Mouse (Mus musculus) mature B cell (primary cell): ENCODE results near the gene Mup3.
"Not testable (repeated sequence)": the region's sequence is repeated elsewhere in the genome, so short reads cannot be mapped to it uniquely, and the experiment has no call there.

Source experiments
- in situ Hi-C: fragments of 300-500 bp; cut with MboI; formaldehyde crosslinking; loops from 2 replicates; pipeline ENCODE4 v1.14.3; 2019

Gene Mup3

GRCm38 (mm10) chr4:62087241-62087640, at the start of gene Mup3:
Gene Mup3, minus strand, starts transcription at chr4:62087342.
- in situ Hi-C loops: no loop called here

GRCm38 (mm10) chr4:62133706-62134105, 46.6 kb upstream of the Mup3 start:
- in situ Hi-C loops: no loop called here

DNA sequence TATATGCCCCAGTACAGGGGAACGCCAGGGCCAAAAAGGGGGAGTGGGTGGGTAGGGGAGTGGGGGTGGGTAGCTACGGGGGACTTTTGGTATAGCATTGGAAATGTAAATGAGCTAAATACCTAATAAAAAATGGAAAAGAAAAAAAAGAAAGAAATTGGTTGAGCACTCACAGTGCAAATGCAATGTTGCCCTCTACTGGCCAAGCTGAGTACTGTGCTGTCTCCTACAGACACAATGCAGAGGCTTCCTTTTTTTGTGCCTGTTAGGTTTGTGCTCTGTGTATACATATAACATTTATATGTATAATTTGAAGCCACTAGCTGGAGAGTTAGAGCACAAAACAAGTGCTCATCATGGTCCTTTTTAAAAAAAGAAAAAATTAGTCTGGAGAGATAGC, 16.2 kb upstream of the Mup3 start:
- in situ Hi-C loops: not testable (repeated sequence)

DNA sequence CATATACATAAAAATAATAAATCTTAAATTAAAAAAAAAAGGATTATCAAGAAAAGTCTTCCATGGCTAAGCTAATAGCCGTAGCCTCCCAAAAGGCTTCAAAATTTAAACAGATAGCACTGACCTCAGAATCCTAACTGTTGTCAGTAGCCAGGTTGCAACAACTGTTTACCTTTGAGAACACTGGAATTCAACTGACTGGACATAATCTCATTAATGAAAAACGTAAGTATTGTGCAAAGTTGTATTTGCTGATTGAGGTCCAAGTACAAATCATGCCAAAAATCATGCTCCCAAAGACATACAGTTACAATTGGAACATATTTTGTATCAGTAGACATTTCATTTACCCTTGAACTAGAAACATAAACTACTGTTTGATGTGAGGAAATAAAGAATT, 811 bp upstream of the Mup3 start:
- in situ Hi-C loops: no loop called here

- in situ Hi-C loops: no loop called here
These were observed 4.4 kb downstream of the Mup3 start for GRCm38 (mm10) chr4:62082755-62083154.

DNA sequence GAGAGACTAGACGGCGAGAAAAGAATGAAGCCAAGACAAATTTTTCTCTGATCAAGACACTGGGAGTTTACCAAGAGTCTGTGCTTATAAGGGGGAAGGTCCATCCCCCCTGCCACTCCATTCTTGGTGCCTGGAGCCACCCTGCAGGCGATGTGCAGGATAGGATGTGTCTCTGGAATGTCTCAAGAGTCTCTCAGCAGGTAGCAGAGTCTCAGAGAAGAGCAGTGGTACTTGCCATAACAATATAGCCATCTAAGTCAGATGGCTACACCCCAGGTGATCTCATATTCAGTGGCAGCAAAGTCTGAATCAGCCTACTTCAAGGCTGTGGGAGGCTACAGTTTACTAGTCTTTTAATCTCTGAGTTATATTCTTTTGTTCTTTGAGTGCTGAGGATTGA, 12.0 kb downstream of the Mup3 start:
- in situ Hi-C loops: no loop called here

GRCm38 (mm10) chr4:62054780-62055179, 32.4 kb downstream of the Mup3 start:
- in situ Hi-C loops: not testable (repeated sequence)

GRCm38 (mm10) chr4:62054058-62054457, 33.1 kb downstream of the Mup3 start, which contains the start of gene Mup20:
Gene Mup20, minus strand, starts transcription at chr4:62054158.
- in situ Hi-C loops: not testable (repeated sequence)
